Mouse (Mus musculus) adrenal gland, adult 2 months (tissue): ENCODE measurements around the gene Gm42417. TPM values are rescaled to one million over a fixed set of nuclear protein-coding genes. Genes with fewer than 3 reads are reported as not detected.

Experiments
- DNase-seq: peaks from one replicate; pipeline ENCODE4 v3.0.0; 2021
- polyA plus RNA-seq: library from polyadenylated mRNA; depleted of rRNA; stranded (reverse); fragments of >200 nt; gene quantifications from 2 replicates; pipeline ENCODE4 v1.2.3, GENCODE M21; 2012
- total RNA-seq, 2 experiments: library from RNA; stranded (reverse); gene quantifications; 2 replicates each; pipeline ENCODE4 v1.2.3; 2021

The Gm42417 gene
- total and polyA plus RNA-seq, 3 experiments: not detected

- DNase-seq: peak; percentile 56
These were observed 24.9 kb upstream of the Gm42417 start for GRCm38 (mm10) chr1:36564101-36564500.

- no peak for DNase-seq
These were observed 24.4 kb upstream of the Gm42417 start for GRCm38 (mm10) chr1:36563632-36564031.

- no peak for DNase-seq
These were observed 24.0 kb upstream of the Gm42417 start for GRCm38 (mm10) chr1:36563197-36563596.

DNA sequence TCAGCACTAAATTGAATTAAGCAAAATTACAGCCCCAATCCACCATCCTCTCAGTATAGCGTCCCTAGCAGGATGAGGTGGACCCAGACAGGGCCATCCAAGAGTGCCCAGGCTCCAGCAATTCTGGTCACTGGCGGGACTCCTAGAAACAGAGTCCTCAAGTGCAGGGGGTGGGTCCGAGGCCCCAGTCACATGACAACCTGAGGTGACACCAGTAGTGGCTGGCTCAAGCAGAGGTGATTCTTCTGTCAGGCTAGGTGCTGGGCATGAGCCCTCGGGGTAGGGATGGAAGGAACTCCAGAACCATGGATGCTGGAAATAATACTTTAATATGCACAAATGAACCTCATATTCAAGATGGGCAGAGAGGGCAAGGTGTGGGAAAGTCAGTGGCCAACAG is 23.2 kb upstream of the Gm42417 start:
- no peak for DNase-seq

DNA sequence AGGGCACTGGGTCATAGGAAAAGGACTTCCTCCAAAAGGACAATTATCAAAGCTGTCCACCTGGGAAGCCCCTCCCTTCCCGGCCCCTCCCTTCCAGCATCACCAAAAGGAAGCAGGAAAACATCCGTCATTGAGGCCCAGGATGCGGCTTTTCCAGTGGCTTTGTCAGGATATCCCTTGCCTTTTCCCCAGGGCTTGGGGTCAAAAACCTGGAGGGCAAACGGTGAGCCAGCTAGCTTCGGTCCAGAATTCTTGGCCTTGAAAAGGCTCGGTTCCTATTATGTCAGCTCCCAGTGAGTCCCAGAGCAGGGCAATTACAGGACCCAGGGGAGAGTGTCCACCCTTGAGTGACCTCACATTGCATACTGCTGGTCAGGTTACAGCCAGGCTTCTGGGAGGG is 21.7 kb upstream of the Gm42417 start:
- DNase-seq: peak; percentile 66

DNA sequence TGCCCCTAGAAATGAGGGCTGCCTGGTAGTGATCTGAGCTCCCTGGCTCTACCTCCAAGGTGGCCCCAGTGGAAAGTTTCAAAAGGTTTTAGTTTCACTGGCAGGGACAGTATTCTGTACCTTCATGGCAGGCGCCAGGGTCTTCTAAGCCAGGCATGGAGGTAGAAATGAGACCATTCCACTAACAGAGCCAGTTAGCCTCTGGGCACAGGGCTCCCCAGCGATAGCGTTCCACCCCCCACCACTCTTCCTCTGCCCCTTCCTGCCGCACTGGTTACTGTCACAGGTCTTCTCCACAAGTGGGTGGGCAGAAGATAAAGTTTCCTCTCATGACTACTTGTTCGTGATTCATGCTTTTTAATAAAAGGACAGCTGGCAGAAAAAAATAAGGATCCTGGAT is 20.7 kb upstream of the Gm42417 start:
- no peak for DNase-seq

GRCm38 (mm10) chr1:36559256-36559655 is 20.0 kb upstream of the Gm42417 start:
- DNase-seq: peak; percentile 35

DNA sequence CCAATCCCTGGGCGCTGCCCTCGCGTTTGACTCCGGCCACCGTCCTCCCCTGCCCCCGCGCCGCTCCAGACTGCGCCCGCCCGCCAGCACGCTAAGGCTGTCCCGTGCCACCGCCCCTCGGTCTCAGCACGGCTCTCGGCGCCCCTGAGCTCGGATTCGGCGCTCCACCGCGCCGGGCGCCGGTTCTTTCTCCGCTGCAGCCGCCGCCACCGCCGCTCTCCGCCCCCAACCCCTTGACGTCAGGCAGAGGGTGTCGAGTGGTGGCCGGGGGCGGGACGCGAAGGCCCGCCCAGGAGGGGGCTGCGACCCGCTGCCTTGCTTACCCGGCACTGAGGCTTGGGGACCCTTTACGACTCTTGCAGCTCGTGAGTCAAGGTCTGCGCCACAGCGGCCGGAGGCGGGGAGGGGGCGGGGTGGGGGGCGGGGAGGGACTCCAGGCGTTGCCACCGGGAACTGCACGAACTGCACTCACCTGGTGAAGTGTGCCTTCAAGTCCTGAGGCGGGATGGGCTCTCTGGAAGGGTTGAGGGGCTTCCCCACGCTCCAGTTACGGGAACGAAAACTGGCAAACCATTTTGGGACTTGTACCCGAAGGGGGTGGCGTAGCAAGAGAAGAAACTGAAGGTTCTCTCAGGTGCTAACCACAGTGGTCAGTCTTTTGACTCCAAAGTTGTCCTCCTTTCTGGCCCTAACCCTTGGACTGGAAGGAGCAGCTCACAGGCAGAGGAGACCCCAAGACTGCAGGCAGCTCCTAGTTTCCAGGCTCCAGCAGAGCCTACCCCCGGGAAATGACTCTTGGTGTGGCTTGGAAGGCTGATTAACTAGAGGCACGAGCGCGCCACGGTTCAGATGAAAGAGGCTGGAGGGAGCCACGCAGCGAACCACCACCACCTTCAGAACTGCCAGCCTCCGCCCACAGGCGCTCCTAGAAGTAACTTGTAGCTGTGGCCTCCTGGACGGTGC is 19.1 kb upstream of the Gm42417 start, which contains the start of gene Sema4c:
Gene Sema4c (minus strand): TSS at position 319 of the 963 bp plus-strand sequence.
- DNase-seq: peak; percentile 88

DNA sequence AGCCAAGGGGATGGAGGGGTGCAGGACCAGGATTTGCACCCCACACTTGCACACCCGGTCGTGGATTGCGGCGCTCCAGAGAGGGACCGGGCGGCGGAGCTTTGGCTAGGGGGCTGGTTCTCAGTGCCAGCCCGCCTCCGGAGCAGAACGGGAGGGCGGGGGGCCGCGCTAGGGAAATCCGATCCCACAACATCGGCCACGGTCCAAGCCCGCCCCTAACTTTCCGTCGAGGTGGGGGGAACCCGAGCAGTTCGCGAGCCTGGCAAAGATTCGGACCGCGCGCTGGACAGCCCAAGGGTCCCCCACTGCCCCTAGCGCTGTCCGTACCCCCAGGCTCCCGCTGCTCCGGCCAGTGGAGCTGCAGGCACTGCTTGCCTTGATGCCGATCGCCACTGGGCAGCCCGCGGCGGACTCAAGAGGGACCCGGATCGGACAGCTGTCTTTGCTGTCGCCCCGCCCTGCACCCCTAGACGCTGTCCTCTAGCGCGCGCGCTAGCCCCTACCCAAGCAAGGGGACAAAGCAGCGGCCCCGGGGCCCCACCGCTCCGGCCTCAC is 18.3 kb upstream of the Gm42417 start:
- peak; percentile 87 for DNase-seq

GRCm38 (mm10) chr1:36556553-36557456 is 17.6 kb upstream of the Gm42417 start:
- peak; percentile 92 for DNase-seq

DNA sequence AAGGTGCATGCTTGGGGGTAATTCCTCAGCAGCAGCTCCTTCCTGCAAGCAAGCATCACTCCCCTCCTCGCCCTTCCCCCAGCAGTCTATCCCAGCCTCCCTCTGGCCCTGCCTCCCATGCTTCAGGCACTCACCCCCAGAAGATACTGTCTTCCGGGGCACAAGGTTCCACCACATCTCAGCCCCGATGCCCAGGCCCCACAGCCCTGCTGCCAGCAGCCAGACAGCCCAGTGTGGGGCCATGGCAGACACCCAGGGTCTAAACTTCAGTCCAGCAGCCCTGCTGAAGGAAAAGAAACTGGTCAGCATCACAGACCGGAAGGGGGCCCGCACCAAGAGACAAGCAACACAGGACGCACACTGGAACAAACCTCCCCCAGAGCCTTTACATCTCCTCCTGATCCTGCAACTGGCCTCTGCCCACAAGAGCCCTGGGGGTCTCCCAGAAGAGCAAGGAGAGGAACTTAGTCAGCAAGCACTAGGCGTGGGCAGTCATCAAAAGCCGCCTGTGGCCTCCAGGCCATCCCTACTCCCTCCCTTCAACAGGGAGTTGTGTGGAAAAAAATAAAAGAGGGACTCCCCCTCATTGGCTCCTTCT is 16.7 kb upstream of the Gm42417 start:
- peak; percentile 47 for DNase-seq

DNA sequence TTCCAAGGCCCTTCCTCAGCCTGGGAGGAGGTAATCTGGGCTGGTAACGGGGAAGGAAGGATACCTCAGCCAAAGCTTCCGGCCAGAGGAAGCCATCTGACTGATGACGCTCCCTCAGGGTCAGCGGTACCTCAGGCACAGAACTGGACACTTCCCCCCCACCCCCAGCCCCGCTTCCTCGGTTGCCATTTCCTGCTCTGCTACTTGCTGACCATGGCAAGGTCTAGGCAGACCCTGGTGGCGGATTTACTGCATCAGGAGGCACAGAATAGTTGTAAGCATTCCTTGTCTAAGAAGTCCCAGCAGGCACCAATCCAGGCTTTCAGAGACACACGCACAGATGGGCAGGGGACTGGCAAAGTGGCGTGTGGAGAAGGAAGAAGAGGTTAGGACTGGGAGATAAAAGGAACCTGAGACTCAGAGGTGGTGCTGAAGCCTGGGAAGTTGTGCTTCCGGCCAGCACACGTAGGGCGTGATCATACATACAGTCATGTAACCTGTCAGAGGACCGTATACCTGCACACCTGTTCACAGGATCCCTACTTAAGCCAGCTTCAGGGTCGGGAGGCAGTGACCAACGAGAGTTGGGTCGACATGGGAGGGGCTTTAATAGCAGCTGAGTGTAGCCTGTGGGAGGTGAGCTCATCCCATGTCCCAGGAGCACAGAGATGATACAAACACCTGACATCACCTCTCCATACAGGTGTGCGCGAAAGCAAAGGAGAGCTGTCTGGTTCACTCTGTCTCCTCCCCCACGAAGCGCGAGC is 15.6 kb upstream of the Gm42417 start:
- peak; percentile 62 for DNase-seq

- DNase-seq: no peak
These were observed 13.3 kb upstream of the Gm42417 start for GRCm38 (mm10) chr1:36552506-36552905.

DNA sequence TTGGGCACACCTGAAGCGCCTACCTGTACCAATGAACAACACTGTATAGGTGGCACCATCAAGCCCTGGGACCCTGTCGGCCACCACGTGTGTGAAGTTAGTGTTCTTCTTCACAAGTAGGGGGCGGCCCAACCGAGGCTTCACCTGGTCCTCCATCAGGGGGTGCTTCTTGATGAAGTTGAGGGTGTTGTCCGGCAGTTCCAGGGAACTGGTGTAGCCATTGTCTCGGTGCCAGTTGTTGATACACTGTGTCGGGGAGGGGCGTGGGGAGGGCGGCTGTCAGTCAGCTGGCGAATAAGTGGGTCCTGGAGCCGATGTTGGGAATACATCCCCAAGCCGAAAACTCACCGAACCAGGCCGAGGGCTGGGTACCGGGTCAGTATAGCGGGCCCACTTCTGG is 12.7 kb upstream of the Gm42417 start:
- no peak for DNase-seq

GRCm38 (mm10) chr1:36550075-36550863 is 11.0 kb upstream of the Gm42417 start:
- no peak for DNase-seq

DNA sequence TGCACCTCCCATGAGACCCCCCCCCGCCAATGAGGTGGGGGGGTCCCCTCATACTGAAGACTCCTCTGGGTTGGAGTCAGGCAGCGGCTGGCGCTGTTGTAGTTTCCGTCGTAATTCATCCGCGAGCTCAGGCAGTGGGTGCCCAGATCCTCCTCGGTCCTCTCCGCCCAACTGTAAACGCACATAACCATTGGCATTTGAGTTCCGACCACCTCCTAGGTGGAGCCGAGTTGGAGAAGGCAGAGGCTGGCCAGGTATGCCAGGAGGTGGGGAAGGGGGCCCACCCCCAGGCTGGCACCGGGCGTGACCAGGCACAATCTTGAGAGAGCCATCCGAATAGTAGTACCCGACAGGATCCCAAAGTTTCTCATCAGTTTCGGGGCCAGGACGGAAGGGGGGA is 10.3 kb upstream of the Gm42417 start:
- no peak for DNase-seq

DNA sequence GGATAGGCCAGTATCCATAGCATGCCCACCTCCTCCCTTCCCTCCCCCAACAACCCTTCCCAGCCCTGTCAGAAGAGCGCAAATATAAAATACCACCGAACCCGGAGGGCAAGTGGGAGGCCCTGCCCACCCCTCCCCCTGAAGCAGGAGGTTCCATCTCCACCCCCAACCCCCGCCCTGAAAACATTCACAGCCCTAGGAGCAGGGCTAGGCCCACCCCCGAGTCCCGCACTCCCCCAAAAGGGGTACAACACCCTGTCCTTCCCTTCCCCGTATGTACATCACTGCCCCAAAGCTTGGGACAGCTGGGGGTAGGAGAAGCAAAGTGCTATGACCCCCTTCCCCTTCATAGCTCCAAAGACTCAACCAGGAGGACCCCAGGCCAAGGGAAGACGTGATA is 9.5 kb upstream of the Gm42417 start:
- DNase-seq: no peak

- no peak for DNase-seq
These were observed 8.9 kb upstream of the Gm42417 start for GRCm38 (mm10) chr1:36547981-36548598.

DNA sequence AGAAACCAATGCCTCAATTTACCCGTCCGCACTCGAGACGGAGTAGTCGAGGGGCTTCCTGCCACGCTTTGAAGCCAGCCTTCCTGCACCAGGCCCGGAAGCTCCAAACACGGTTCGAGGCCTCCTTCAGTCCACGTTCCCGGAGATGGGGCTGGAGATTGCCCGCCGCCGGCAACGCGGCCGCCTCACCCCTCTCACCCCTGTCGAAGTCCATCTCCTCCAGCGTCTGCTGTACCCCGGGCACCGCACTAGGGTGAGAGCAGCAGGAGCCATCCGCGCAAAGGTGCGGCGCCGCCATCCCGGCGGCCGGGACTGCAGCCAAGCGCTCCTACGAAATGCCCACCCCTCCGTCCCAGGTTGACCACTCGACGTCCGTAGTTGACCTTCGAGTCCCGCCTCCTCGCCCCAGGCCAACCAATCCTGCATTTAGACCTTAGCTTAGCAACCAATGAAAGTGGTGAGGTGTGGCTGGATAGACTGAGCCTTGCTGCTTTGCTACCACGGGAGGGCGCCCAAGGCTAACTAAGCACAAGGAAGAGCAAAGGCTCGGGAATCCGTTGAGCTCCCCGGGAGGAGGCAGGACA is 7.8 kb upstream of the Gm42417 start, which contains the start of gene Ankrd39:
Gene Ankrd39 (minus strand): TSS at position 558 of the 584 bp plus-strand sequence.
- DNase-seq: peak; percentile 98
